Mouse (Mus musculus): ENCODE data around the gene Gm14214.

DNA sequence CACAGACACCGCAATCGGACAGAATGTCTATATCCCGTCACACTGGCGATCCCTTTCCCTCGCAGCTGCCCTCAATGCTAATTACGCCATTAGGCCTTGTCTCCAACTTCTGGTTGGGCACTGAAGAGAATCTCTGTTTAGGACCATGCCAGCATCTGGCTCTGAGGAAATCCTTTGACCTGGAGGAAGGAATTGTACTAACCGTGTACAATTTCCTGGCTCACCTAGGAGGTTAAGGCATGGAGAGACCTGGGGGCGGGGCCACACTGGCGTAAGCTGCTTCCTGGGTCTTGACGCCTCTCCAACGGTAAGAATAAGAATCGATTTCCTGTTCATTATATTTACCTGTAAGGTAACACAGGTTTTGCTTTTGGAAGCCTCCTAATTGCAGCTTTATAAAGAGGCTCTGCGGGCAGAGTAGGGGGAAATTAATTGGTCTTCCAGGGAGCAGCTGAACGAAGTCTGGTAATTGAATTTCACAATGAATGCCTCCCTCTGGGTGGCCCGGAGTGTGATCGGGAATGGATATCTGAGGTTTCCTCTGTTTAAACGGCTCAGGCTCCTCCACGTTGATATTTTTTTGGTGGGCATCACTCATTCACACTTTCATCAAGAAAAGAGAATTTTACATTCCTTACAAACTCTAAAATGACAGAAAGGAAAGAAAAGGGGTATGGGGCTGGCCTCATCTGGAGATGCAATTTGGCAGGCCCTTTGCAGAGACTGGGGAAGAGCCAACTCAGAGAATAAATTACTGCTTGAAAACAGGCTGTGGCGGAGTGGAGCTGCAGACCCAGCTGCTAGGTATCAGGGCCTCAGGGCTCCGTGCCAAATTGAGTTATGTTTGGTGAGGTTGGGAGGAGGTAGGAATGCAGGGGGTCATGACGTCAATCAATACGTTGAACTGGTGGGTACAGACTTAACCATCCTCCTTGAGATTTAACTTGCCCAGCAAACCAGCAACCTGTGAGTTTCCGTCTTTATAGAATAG lies 20.5 kb downstream of the Gm14214 start:
- no peak for TF ChIP-seq CTCF (IDR thresholded peaks at IDR 0.05; ENCODE audit: extremely low read depth, insufficient read depth, insufficient read length, insufficient replicate concordance)
- TF ChIP-seq POLR2A (IDR thresholded peaks at IDR 0.05; ENCODE audit: low read depth, low read length): no peak
